Mouse (Mus musculus) lung, postnatal 10 days (tissue): ENCODE measurements around the gene Slc11a1.
"Not testable (repeated sequence)": the region's sequence is repeated elsewhere in the genome, so short reads cannot be mapped to it uniquely, and the experiment has no call there.

Source experiments
- DNase-seq: peaks from one replicate; pipeline ENCODE4 v3.0.0; 2021

The Slc11a1 gene

DNA sequence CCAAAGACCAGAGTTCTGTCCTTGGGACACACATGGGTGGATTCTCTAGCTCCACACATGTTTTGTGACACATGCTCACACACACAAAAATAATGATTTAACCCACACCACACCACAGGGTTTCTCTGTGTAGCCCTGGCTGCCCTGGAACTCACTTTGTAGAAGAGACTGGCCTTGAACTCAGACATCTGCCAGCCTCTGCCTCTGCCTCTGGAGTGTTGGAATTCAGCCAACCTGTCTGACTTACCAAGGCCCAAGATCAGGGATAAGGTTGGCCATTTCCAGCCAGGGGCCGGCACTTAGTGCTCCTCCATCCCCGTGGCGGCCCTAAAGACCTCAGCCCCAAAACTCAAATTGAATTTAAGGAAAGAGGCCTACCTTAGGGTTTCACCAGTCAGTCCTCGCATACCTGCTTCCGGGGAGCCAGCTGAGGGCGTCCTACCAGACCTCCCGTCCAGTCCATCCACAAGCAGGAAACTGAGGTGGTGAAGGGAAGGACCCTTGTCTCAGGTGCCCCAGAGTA lies 13.5 kb downstream of the Slc11a1 start:
- no peak for DNase-seq

DNA sequence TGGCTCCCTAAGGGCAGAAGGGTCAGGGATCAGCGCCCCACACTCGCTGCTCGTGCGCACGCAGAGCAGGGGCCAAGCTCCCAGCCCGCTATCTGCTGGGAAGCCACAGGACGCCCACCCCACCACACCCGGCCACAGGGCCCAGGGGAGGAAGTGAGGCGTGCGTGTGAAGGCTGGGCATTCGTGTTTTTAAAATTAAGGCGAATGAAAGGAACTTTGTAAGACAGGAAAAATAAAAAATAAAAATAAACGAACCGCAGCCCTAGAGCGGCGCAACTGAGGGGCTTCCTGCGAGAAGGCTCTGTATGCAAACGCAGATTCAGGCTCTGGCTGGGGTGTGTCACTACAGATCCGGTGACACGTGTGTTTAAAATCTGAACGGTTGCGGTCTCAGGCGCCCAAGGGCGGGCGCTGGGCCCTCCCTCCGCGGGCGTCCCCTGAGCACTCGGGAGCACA lies 14.9 kb downstream of the Slc11a1 start:
- peak; percentile 53 for DNase-seq

DNA sequence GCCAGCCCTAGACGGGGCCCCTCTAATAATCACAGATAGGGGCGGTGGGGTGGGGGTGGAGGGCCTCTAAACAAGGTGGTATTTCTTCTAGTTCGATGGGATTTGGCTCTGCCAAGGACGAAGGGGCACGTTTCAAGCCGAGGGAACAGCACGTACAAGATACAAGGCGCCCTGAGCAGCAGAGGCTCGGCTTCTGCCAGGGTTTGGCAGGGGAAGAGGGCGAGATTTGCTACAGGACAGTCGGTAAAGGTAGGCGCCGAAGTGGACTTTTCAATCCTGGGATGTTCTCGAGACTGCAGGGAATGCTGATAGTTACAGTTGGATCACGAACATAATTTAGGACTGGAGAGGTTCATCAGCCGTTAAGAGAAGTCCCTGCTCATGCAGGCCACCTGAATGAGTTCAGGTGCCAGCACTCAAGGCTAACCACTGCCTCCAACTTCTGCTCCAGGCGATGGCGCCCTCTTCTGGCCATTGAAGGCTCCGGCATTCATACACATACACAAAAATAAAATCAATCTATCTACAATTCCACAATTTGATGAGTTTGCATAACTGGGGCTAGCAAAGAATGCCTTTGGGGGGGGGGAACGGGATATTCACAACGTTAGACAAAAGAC lies 15.4 kb downstream of the Slc11a1 start:
- peak; percentile 79 for DNase-seq

DNA sequence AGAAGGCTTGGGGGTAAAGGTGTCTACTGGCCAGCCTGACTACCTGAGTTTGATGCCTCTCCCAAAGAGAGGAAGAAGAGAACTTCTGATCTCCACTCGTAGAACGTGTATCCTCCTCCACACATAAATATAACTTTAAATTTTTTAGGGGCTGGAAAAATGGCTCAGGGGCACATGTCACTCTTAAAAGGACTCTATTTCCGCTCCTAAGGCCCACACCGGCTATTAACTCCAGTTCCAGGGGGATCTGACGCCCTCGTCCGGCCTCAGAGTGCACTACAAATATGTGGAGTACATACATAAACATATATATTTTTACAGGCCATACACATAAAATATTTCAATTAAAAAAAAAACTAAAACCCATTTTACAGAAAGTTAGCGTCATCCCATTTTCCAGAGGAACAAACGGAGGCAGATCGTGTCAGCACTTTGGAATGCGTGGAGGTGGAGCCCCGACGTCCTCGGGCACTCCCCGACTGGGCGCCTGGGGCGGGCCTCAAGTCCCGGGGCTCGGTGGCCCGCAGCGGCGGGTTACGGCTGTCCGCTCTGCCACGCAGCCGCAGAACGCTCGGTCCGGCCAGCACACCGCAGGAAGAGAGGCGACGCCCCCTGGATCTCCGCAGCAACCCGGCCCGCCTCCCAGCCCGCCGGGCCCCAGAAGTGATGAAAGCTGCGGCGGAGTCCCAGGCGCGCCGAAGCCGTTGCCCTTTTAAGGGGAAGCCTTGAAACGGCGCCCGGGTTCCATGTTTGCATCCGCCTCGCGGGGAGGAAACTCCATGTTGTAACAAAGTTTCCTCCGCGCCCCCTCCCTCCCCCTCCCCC lies 16.1 kb downstream of the Slc11a1 start, which contains the start of gene Ctdsp1:
TSS of gene Ctdsp1 (plus strand) at position 586 of the 825 bp plus-strand sequence.
- peak; percentile 99 for DNase-seq

DNA sequence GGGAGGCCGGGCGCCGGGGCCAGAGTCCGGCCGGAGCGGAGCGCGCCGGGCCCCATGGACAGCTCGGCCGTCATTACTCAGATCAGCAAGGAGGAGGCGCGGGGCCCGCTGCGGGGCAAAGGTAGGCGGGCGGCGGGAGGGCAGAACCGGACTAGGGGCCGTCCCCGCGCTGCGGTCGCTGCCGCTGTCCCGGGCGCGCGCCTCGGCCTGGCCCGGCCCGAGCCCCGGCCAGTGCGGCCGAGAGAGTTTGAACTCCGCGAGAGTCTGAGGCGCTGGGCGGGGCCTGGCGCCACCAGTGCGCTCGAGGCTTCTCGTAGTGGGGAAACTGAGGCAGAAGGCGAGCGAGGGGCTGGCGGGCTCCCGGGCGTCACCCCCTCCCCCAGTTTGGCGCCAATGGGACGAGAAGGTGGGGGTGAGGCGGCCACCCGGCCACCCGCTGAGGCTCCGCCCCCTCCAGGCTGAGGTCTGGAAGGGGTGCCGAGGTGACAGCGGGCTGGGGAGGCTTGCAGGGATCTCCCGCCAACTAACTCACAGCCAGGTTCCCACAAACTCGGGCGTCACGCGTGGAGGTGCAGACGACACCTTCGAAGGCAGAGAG lies 16.9 kb downstream of the Slc11a1 start:
- peak; percentile 87 for DNase-seq

DNA sequence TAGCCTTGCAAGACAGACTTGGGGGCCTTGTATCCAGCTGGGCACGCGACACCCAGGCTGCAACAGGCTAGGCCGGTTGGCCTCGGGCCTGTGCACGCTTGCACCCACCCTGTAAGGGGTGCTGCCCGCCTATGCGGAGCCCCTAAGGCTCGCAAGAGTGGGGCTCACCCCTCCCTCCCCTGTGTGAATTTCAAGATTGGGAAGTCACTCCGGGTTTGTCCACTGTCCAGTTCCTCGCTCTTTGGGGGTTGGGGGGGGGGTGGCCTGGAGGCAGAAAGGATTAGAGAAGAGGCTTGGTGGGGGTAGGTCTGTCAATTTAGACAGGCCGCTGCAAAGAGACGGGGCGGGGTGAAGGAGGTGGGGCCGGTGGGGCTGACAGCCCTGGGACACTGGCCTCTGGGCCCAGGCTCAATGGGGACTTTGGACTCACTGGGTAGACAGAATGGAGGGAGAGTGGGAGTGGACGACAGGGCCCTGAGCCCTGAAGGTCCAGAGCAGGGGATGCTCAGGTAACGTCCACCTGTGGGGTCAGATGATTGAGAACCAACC lies 17.5 kb downstream of the Slc11a1 start:
- DNase-seq: peak; percentile 60

DNA sequence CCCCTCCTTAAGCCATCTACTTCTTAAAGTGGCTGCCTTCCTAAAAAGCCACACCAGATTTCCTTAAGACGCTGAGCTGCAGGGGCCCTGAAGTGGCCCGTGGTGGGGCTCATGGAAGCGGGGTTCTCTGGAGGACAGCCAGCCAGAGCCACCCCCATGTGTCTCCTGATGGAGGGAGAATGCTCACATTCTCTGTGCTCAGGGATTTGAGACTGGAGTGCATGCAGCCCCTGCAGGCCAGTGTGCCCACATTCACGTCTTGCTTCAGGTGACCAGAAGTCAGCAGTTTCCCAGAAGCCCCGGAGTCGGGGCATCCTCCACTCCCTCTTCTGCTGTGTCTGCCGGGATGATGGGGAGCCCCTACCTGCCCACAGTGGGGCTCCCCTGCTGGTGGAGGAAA lies 18.0 kb downstream of the Slc11a1 start:
- DNase-seq: no peak

DNA sequence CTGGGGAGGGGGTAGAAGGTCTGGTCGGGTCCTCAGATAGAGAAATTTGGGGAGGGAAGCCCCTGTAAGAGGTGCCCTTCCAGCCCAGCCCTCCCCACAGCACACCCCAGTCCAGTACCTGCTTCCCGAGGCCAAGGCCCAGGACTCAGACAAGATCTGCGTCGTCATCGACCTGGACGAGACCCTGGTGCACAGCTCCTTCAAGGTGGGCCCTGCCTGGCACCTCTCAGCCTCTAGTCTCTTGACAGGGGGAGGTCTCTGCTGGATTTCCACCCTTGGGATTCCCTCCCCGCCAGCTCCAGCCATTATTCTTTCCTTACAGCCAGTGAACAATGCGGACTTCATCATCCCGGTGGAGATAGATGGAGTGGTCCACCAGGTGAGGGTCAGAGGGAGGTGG lies 18.7 kb downstream of the Slc11a1 start:
- no peak for DNase-seq

DNA sequence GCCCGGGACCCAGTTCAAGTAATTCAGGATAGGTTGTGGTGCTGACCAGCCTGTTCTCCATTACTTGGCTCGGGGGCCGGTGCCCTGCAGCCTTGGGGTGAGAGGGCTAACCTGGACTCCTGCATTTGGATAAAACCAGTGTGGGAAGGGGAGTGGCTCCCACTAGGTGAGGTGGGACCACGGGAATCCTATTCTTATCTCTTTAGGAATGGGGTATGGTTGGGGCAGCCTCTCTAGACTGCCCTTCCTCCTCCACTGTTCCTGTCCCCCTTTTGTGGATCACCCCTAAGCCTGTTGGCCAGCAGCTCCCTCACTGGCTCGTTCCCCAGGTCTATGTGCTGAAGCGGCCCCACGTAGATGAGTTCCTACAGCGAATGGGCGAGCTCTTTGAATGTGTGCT lies 19.3 kb downstream of the Slc11a1 start:
- no peak for DNase-seq

DNA sequence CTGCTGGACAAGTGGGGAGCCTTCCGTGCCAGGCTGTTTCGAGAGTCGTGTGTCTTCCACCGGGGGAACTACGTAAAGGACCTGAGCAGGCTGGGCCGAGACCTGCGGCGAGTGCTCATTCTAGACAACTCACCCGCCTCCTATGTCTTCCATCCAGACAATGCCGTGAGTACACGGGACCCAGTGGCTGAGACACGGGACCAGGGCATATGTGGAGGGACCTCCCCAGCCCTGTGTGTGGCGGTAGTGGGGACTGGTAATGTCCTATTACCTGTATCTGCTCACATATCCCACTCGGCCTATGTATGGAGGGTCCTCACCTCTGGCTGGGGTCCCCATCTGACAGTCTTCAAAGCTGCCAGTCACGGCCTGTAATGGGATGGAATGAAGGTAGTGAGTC lies 19.9 kb downstream of the Slc11a1 start:
- no peak for DNase-seq

DNA sequence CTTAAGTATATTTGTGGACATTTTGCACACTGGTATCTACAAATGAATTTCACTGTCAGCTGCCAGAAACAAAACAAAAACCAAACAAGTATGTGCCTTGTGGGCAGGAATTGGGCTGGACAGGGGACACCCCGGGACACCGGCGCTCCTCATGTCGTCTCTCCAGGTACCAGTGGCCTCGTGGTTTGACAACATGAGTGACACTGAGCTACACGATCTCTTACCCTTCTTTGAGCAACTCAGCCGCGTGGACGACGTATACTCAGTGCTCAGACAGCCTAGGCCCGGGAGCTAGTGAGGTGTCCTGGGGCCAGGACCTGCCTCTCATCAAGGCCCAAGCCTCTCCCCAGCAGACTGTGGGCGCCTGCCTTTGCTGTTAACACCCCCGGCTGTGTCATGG lies 20.3 kb downstream of the Slc11a1 start:
- DNase-seq: no peak

DNA sequence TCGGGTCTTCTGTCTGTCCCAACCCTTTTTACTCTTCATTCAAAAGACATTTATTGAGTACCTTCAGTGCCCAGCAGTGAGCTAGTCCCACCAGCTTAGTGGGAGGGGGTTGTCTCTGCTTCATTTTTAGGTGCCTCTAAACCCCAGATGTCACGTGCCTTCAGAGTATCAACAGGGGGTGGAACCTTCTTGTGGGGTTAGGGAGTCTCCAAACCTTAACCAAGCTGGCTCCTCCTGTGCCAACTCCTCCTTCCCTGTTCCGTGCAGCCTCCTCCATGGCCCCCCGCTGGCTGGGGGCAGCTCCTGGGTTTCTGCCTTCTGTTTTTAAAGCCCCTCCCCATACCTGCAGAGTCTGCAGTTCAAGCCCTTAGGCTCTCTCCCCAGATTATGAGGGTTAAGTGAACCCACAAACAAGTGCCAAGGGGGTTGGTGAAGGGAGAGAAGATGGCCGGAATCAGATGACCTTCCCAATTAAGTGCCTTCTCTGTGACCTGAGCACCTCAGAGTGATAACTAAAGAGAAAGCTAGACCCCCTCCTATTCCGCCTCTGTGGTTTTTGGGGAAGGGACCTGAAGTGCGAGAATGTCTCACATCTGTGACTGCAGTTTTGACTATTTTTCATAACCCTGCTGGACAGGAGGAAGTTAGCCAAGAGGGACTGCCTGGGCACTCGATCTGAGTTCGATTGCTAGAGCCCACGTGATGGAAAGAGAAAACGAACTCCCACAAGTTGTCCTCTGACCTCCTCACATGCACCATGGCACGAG lies 21.6 kb downstream of the Slc11a1 start:
- DNase-seq: not testable (repeated sequence)

DNA sequence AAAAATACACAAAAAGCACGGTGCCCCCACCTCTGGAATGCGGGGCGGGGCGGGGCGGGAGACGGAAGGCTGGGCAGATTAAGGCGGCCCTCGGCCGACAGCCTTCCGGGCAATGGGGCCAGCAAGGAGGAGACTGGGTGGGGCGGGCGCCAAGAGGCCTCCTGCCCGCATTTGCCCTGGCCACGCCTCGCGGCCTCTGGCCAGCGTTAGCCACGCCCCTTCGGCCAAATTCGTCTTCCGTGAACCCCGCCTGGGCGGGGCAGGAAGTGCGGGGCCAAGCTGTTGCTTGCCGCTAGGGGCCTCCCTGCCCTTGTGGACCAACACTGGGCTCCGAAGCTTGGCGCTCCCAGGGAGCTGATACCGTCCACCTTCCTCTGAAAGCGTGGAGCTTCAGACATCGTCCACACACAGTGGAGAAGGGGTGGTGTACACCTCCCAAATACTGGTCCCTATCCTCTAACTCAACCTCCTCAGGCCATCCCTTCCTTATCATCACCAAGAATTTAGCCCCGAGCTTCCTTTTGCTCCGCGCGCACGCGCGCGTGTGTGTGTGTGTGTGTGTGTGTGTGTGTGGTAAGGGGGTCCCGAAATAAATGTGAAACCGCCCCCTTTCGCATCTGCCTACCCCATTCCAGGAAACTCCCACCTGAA lies 22.4 kb downstream of the Slc11a1 start:
- DNase-seq: peak; percentile 100

DNA sequence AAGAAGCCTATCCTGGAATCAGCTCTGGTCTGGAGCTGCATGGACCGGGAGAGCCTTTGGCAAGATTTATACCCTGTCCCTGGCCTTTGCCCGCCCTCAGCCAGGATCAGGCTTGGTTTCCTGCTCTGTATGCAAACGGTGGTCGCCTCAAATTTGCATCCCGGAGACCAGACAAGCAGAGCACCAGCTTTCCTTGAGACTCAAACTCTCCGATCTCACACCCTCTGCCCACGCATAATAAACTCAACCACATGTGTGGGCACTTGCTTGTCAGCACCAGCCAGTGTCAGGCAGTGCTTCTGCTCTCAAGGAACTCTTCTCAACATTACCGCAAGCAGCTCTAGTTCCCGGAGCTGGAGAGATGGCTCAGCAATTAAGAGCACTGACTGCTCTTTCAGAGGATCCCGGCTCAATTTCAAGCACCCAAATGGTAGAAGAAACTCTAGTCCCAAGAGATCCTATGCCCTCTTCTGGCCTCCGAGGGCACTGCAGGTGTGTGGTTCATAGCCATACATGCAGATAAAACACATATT lies 23.0 kb downstream of the Slc11a1 start:
- peak; percentile 88 for DNase-seq

DNA sequence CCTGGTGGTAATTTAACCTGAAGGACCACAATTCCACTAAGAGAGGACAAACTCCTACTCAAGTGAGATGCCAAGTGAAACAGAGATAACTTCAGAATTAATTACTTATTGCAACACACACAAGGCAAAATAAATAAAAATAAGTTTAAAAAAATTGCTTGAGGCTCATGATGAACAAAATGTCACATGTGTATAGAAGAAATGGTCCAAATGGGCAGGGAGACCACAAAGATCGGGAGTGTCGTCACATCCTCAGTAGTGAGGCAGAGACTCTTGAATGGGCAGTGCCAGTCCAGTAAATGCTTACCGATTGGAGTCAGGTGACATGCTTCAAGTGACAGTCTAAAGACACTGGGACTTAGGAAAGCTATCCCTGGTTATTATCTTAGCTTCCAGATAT lies 25.5 kb downstream of the Slc11a1 start:
- no peak for DNase-seq

DNA sequence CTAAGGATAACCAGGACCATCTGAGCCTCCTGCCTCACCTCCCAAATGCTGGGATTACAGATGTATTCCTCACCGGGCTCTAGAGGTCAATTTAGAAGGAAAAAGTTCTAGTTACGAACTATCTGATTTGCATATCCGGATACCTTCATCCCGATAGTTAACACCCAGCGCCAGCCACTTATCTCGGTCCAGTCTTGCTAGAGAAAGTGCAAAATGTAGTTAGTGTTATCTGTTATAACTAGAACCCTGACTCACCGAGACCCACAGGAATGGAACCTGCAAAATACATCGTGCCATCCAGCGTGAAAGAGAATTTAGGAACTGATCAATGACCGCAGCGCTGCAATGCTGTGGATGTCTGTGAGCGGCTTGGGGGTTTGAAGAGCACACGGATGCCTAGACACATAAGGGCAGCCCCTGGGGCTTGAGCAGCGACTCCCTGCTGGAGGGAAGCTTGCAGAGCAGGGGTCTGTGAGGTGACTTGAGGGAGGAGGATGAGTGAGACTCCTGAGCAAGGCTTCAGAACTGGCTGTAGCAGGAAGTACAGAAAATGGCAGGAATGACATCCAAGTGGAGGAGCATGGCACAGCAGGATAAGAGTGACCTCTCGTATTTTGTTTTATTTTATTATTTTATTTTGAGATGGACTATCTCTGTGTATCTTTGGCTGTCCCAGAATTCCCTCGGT lies 26.2 kb downstream of the Slc11a1 start:
- DNase-seq: no peak

DNA sequence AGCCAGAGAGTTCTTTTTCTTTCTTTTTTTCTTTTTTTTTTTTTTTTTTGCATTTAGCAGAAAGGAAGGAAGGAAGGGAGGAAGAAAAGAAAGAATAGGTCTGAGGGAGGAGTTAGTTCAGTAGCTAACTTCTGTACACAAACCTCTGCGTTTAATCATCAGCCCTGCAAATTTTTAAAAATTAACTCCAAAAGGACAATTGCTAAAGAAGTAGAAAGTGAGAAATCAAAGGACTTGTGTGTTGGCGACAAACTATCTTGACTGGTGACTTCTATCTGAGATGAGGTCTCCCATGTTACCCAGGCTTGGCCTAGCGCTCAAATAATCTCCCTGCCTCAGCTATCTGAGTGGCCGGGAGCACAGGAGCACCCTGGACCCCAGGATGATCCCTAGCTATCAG lies 29.2 kb downstream of the Slc11a1 start:
- no peak for DNase-seq

DNA sequence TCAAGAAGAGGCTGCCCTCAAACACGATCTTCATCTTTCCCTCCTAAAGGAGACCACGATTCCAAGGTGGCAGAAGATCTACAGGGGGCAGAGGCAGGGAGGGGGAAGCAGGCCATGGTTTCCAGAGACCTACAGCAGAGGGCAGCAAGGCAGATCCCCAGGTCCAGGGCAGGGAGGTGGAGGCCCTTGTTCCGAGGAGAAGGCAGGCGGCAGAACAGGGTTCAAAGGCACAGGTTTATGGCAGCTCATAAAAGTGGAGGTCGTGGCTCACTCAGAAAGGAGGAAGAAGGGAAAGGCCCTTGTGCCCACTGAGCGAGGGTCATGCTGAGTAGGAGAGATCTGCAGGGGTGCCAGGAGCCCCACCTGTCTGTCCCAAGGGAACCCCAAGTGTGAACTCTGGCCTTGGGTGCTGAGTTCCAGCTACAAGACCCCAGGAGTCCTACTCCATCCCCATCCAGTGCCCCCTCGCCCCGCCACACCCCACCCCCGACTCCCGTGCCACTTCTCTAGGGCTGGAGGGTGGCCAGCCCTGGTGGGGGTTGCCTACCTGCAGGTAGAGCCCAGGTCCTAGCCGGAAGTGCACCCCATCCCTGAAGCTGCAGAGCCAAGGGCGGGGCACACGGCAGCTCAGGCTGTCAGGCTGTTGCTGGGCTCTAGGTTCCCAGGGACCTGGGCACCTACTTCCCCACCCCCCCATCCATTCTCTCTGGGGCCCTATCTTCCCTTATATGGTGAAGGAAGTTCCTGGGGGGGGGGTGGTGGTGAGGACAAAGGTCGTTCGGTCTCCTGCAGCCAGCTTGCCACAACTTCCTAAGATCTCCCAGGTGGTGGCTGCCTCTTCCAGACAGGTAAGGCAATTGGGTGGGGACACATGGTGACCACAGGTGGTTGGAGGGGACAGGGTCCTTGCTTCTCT lies 33.9 kb downstream of the Slc11a1 start, which contains the start of gene Vil1:
TSS of gene Vil1 (plus strand) at position 788 of the 916 bp plus-strand sequence.
- DNase-seq: no peak

DNA sequence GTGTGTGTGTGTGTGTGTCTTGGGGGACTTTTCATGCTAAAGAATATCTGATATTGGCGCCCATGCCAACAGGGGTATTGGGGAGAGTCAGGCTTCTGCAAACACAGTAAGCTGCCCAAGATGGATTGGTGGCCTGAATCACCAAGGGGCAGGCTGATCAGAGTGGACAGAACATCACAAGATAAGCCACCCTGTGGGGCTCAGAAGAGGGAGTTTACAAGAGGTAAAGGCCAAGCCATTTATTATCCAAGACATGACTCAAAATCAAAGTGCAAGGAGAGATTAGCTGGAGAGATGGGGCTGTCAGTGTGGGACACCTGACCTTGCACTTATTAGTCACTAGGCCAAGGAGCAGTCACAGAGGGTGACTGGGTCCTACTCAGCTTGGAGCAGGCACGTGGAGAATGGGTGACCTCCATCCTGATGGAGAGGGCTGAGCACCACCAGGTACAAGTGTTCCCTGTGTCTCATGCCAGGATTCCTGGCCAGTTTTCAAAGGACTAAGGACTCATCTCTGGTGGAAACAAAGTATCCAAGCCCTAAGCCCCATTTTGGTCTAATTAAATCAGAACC lies 36.8 kb downstream of the Slc11a1 start:
- DNase-seq: no peak

DNA sequence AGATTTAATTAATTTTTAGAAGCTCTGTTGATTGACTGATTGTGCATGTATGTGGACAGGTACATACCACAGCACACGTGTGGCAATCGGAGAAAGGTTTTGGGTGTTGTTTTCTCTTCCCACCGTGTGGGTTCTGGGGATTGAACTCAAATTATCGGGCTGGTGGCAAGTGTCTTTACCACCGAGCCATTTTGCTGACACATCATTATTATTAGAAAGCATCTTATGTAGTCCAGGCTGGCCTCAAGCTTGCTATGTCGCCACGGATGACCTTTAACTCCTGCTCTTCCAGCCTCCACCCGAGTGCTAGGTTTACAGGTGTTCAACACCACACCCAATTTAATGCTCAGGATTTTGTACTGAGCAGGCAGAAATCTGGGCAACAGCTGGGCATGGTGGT lies 37.7 kb downstream of the Slc11a1 start:
- DNase-seq: no peak
